Mouse (Mus musculus) heart, embryonic 15.5 days (tissue): ENCODE measurements around the gene Slc26a6. TPM values are rescaled to one million over a fixed set of nuclear protein-coding genes. Genes with fewer than 3 reads are reported as not detected.

Experiments
- ATAC-seq: fragments of 200-750 bp; cut with Nextera tagmentation; replicated peaks from 2 replicates; pipeline ENCODE4 v1.8.0; 2017; ENCODE audit warnings: low read depth, moderate TSS enrichment; ENCODE audit not compliant: insufficient number of reproducible peaks, insufficient read depth, low FRiP score
- H3K27ac ChIP-seq: fragments of 300-500 bp; sonication (generic); 2 replicates; pipeline ENCODE4 v1.5.1; 2015; ENCODE audit warnings: mild to moderate bottlenecking, inconsistent platforms
- H3K27me3 ChIP-seq: fragments of 300-500 bp; sonication (generic); 2 replicates; pipeline ENCODE4 v1.6.1; 2015; ENCODE audit warnings: inconsistent platforms
- H3K36me3 ChIP-seq: fragments of 300-500 bp; sonication (generic); 2 replicates; pipeline ENCODE4 v1.6.1; 2015; ENCODE audit warnings: mild to moderate bottlenecking, inconsistent platforms
- H3K4me1 ChIP-seq: fragments of 300-500 bp; sonication (generic); replicated peaks from 2 replicates; pipeline ENCODE4 v1.6.1; 2015; ENCODE audit warnings: inconsistent platforms
- H3K4me2 ChIP-seq: fragments of 300-500 bp; sonication (generic); 2 replicates; pipeline ENCODE4 v1.6.1; 2015; ENCODE audit warnings: inconsistent platforms, mild to moderate bottlenecking, moderate library complexity
- H3K4me3 ChIP-seq: fragments of 300-500 bp; sonication (generic); 2 replicates; pipeline ENCODE4 v1.5.1; 2015; ENCODE audit warnings: mild to moderate bottlenecking, inconsistent platforms
- H3K9ac ChIP-seq: fragments of 300-500 bp; sonication (generic); 2 replicates; pipeline ENCODE4 v1.6.1; 2015; ENCODE audit warnings: mild to moderate bottlenecking, inconsistent platforms
- H3K9me3 ChIP-seq: fragments of 300-500 bp; sonication (generic); replicated peaks from 2 replicates; pipeline ENCODE4 v1.6.1; 2016; ENCODE audit warnings: inconsistent platforms
- WGBS: fragments of 180-500 bp; shearing (Covaris S2); methylation state at CpG from one replicate; pipeline ENCODE4 v1.1.7; 2015; ENCODE audit warnings: mixed read lengths; 5-methylcytosine and 5-hydroxymethylcytosine counted together
- polyA plus RNA-seq: library from polyadenylated mRNA; unstranded; fragments of >200 nt; fragmentation: Nextera tagmentation; extraction: Ambion mirVana; gene quantifications from 2 replicates; pipeline ENCODE4 v1.2.1, GENCODE M21; 2015

The Slc26a6 gene
- 5.5 and 6.9 TPM in 2 replicates for polyA plus RNA-seq

GRCm38 (mm10) chr9:108852976-108853375, at the start of gene Slc26a6:
Slc26a6 (plus strand) TSS chr9:108853283.
- 71% methylated on average over 3 of the region's 3 CpGs for WGBS
- peaks cover 27% of the 10 kb centered on the region for H3K4me1 ChIP-seq
- ATAC-seq, result no peak
- peak within 1 kb of the TSS; percentile 79 for H3K4me3 ChIP-seq
- H3K9me3 ChIP-seq, result no peaks in the 10 kb centered on the region
- peak within 1 kb of the TSS; percentile 93 for H3K4me2 ChIP-seq
- peak within 1 kb of the TSS; percentile 84 for H3K27ac ChIP-seq
- H3K9ac ChIP-seq, result peak within 1 kb of the TSS; percentile 64
- 0 out of 2 replicates have a peak, but pooled peaks cover 5% of the 10 kb centered on the region for H3K36me3 ChIP-seq
- H3K27me3 ChIP-seq, result peaks cover 9% of the 10 kb centered on the region

- no peaks in the 10 kb centered on the region for H3K9me3 ChIP-seq
- H3K27ac ChIP-seq, result peak overlapping the region; percentile 40; the same call in 1 of the 2 replicates
- WGBS, result 76% methylated on average over 8 of the region's 8 CpGs
- peaks cover 46% of the 10 kb centered on the region for H3K4me1 ChIP-seq
- H3K9ac ChIP-seq, result no peak overlapping the region
- no peak overlapping the region for H3K4me2 ChIP-seq
- no peak overlapping the region for H3K4me3 ChIP-seq
- no peaks in the 10 kb centered on the region for H3K27me3 ChIP-seq
- peaks cover 51% of the 10 kb centered on the region for H3K36me3 ChIP-seq
- ATAC-seq, result no peak
Measured at GRCm38 (mm10) chr9:108805768-108806167, 47.3 kb upstream of the Slc26a6 start.

GRCm38 (mm10) chr9:108806379-108806778, 46.7 kb upstream of the Slc26a6 start:
- no peak for ATAC-seq
- Histone ChIP-seq H3K36me3 (peaks cover 49% of the 10 kb centered on the region), H3K27me3 (no peaks in the 10 kb centered on the region), H3K4me2 (no peak overlapping the region), H3K27ac (peak overlapping the region; percentile 72), H3K4me3 (no peak overlapping the region), H3K4me1 (peaks cover 46% of the 10 kb centered on the region), H3K9ac (no peak overlapping the region), H3K9me3 (no peaks in the 10 kb centered on the region)

GRCm38 (mm10) chr9:108806831-108807230, 46.3 kb upstream of the Slc26a6 start:
- H3K4me2 ChIP-seq, result no peak overlapping the region
- no peak overlapping the region for H3K4me3 ChIP-seq
- WGBS, result 50% methylated on average over 1 of the region's 1 CpGs
- H3K36me3 ChIP-seq, result peaks cover 45% of the 10 kb centered on the region
- peaks cover 46% of the 10 kb centered on the region for H3K4me1 ChIP-seq
- no peak overlapping the region for H3K9ac ChIP-seq
- H3K27ac ChIP-seq, result peak overlapping the region; percentile 72
- no peaks in the 10 kb centered on the region for H3K9me3 ChIP-seq
- no peak for ATAC-seq
- H3K27me3 ChIP-seq, result no peaks in the 10 kb centered on the region

- Histone ChIP-seq H3K4me2 (peak overlapping the region; percentile 95), H3K27me3 (no peaks in the 10 kb centered on the region), H3K9me3 (no peaks in the 10 kb centered on the region)
Measured at GRCm38 (mm10) chr9:108807674-108808073, 45.4 kb upstream of the Slc26a6 start.

GRCm38 (mm10) chr9:108808163-108808665, 44.9 kb upstream of the Slc26a6 start, which contains the start of gene Nckipsd:
Nckipsd (plus strand) TSS chr9:108808368.
- H3K4me1 ChIP-seq, result peaks cover 46% of the 10 kb centered on the region
- H3K9ac ChIP-seq, result peak within 1 kb of the TSS; percentile 86
- ATAC-seq, result peak; percentile 76
- H3K36me3 ChIP-seq, result peaks cover 38% of the 10 kb centered on the region
- no peaks in the 10 kb centered on the region for H3K27me3 ChIP-seq
- H3K27ac ChIP-seq, result peak within 1 kb of the TSS; percentile 72
- peak within 1 kb of the TSS; percentile 95 for H3K4me2 ChIP-seq
- H3K4me3 ChIP-seq, result peak within 1 kb of the TSS; percentile 91
- H3K9me3 ChIP-seq, result no peaks in the 10 kb centered on the region
- under 1% methylated on average over 57 of the region's 62 CpGs for WGBS

More at GRCm38 (mm10) chr9:108807674-108808073, 45.4 kb upstream of the Slc26a6 start:
- Histone ChIP-seq H3K27ac (peak overlapping the region; percentile 72), H3K4me3 (no peak overlapping the region), H3K4me1 (peaks cover 46% of the 10 kb centered on the region), H3K36me3 (peaks cover 37% of the 10 kb centered on the region), H3K9ac (no peak overlapping the region; the same call in 1 of the 2 replicates)
- WGBS, result 73% methylated on average over 5 of the region's 5 CpGs
- ATAC-seq, result no peak

- H3K36me3 ChIP-seq, result peaks cover 34% of the 10 kb centered on the region
- H3K4me1 ChIP-seq, result peaks cover 46% of the 10 kb centered on the region
- no peaks in the 10 kb centered on the region for H3K9me3 ChIP-seq
- H3K27me3 ChIP-seq, result no peaks in the 10 kb centered on the region
- no peak overlapping the region for H3K9ac ChIP-seq
- WGBS, result 43% methylated on average over 5 of the region's 5 CpGs
- H3K27ac ChIP-seq, result peak overlapping the region; percentile 59; the same call in 1 of the 2 replicates
- 0 out of 2 replicates have a peak, but pooled peaks have one; percentile 12 for ATAC-seq
- peak overlapping the region; percentile 95 for H3K4me2 ChIP-seq
- peak overlapping the region; percentile 91 for H3K4me3 ChIP-seq
Measured at GRCm38 (mm10) chr9:108809188-108809587, 43.9 kb upstream of the Slc26a6 start.

- H3K4me2 ChIP-seq, result peak overlapping the region; percentile 95
- H3K9me3 ChIP-seq, result no peaks in the 10 kb centered on the region
- ATAC-seq, result no peak
- 69% methylated on average over 6 of the region's 6 CpGs for WGBS
- no peaks in the 10 kb centered on the region for H3K27me3 ChIP-seq
- H3K4me1 ChIP-seq, result peaks cover 46% of the 10 kb centered on the region
- H3K27ac ChIP-seq, result peak overlapping the region; percentile 59; the same call in 1 of the 2 replicates
- H3K9ac ChIP-seq, result no peak overlapping the region
- peak overlapping the region; percentile 91; the same call in 1 of the 2 replicates for H3K4me3 ChIP-seq
- H3K36me3 ChIP-seq, result peaks cover 34% of the 10 kb centered on the region
Measured at GRCm38 (mm10) chr9:108809723-108810122, 43.4 kb upstream of the Slc26a6 start.

- no peak overlapping the region for H3K9ac ChIP-seq
- H3K27ac ChIP-seq, result no peak overlapping the region
- H3K4me3 ChIP-seq, result no peak overlapping the region
- H3K27me3 ChIP-seq, result no peaks in the 10 kb centered on the region
- WGBS, result 66% methylated on average over 5 of the region's 5 CpGs
- ATAC-seq, result no peak
- H3K4me1 ChIP-seq, result peaks cover 46% of the 10 kb centered on the region
- peaks cover 34% of the 10 kb centered on the region for H3K36me3 ChIP-seq
- no peaks in the 10 kb centered on the region for H3K9me3 ChIP-seq
- no peak overlapping the region; the same call in 1 of the 2 replicates for H3K4me2 ChIP-seq
Measured at GRCm38 (mm10) chr9:108810516-108810915, 42.6 kb upstream of the Slc26a6 start.

GRCm38 (mm10) chr9:108815557-108815956, 37.5 kb upstream of the Slc26a6 start:
- Histone ChIP-seq H3K36me3 (peaks cover 42% of the 10 kb centered on the region; the same call in 1 of the 2 replicates), H3K4me3 (no peak overlapping the region), H3K27ac (no peak overlapping the region), H3K9ac (no peak overlapping the region), H3K9me3 (no peaks in the 10 kb centered on the region), H3K27me3 (no peaks in the 10 kb centered on the region), H3K4me2 (no peak overlapping the region), H3K4me1 (peaks cover under 1% of the 10 kb centered on the region)
- no peak for ATAC-seq
- 79% methylated on average over 7 of the region's 7 CpGs for WGBS

GRCm38 (mm10) chr9:108819495-108819894, 33.6 kb upstream of the Slc26a6 start:
- WGBS, result 65% methylated on average over 3 of the region's 3 CpGs
- H3K36me3 ChIP-seq, result peaks cover 29% of the 10 kb centered on the region; the same call in 1 of the 2 replicates
- H3K9me3 ChIP-seq, result no peaks in the 10 kb centered on the region
- no peak for ATAC-seq
- H3K27me3 ChIP-seq, result peaks cover 29% of the 10 kb centered on the region
- H3K9ac ChIP-seq, result no peak overlapping the region
- H3K4me2 ChIP-seq, result no peak overlapping the region
- H3K4me3 ChIP-seq, result no peak overlapping the region
- H3K4me1 ChIP-seq, result no peaks in the 10 kb centered on the region
- H3K27ac ChIP-seq, result no peak overlapping the region

- H3K4me1 ChIP-seq, result no peaks in the 10 kb centered on the region
- H3K9ac ChIP-seq, result no peak overlapping the region
- no peak for ATAC-seq
- H3K36me3 ChIP-seq, result peaks cover 23% of the 10 kb centered on the region; the same call in 1 of the 2 replicates
- H3K27me3 ChIP-seq, result peaks cover 34% of the 10 kb centered on the region
- no peak overlapping the region for H3K4me2 ChIP-seq
- WGBS, result 67% methylated on average over 5 of the region's 5 CpGs
- H3K9me3 ChIP-seq, result no peaks in the 10 kb centered on the region
- H3K4me3 ChIP-seq, result no peak overlapping the region
- H3K27ac ChIP-seq, result no peak overlapping the region
Measured at GRCm38 (mm10) chr9:108820077-108820476, 33.0 kb upstream of the Slc26a6 start.
